Mouse (Mus musculus) neural tube, embryonic 15.5 days (tissue): ENCODE results near the gene Hist2h2aa2. TPM values are rescaled to one million over a fixed set of nuclear protein-coding genes. Genes with fewer than 3 reads are reported as not detected.

ENCODE experiments used
- ATAC-seq: fragments of 200-750 bp; cut with Nextera tagmentation; 2 replicates; pipeline ENCODE4 v1.8.0; 2017; ENCODE audit warnings: mild to moderate bottlenecking, moderate TSS enrichment, moderate library complexity; ENCODE audit not compliant: low FRiP score
- H3K27ac ChIP-seq: fragments of 300-500 bp; sonication (generic); replicated peaks from 2 replicates; pipeline ENCODE4 v1.5.1; 2015; ENCODE audit warnings: mild to moderate bottlenecking, inconsistent platforms
- H3K27me3 ChIP-seq: fragments of 300-500 bp; sonication (generic); replicated peaks from 2 replicates; pipeline ENCODE4 v1.6.1; 2015; ENCODE audit warnings: inconsistent platforms
- H3K36me3 ChIP-seq: fragments of 300-500 bp; sonication (generic); 2 replicates; pipeline ENCODE4 v1.6.1; 2015; ENCODE audit warnings: inconsistent platforms
- H3K4me1 ChIP-seq: fragments of 300-500 bp; sonication (generic); 2 replicates; pipeline ENCODE4 v1.6.1; 2015; ENCODE audit warnings: inconsistent platforms
- H3K4me2 ChIP-seq: fragments of 300-500 bp; sonication (generic); 2 replicates; pipeline ENCODE4 v1.6.1; 2015; ENCODE audit warnings: inconsistent platforms, mild to moderate bottlenecking, moderate library complexity
- H3K4me3 ChIP-seq: fragments of 300-500 bp; sonication (generic); replicated peaks from 2 replicates; pipeline ENCODE4 v1.5.1; 2015; ENCODE audit warnings: mild to moderate bottlenecking, inconsistent platforms
- H3K9ac ChIP-seq: fragments of 300-500 bp; sonication (generic); replicated peaks from 2 replicates; pipeline ENCODE4 v1.6.1; 2015; ENCODE audit warnings: mild to moderate bottlenecking, inconsistent platforms
- H3K9me3 ChIP-seq: fragments of 300-500 bp; sonication (generic); replicated peaks from 2 replicates; pipeline ENCODE4 v1.6.1; 2016; ENCODE audit warnings: inconsistent platforms
- WGBS: fragments of 180-500 bp; shearing (Covaris S2); methylation state at CpG from one replicate; pipeline ENCODE4 v1.1.7; 2015; ENCODE audit warnings: mixed read lengths; 5-methylcytosine and 5-hydroxymethylcytosine counted together
- polyA plus RNA-seq: library from polyadenylated mRNA; unstranded; fragments of >200 nt; fragmentation: Nextera tagmentation; extraction: Ambion mirVana; gene quantifications from 2 replicates; pipeline ENCODE4 v1.2.1, GENCODE M21; 2015

The Hist2h2aa2 gene
- polyA plus RNA-seq, 1 experiment from 2014 or later: 32.3 TPM

- H3K4me1 ChIP-seq: peaks cover 23% of the 10 kb centered on the region
- no peaks in the 10 kb centered on the region for H3K9me3 ChIP-seq
- H3K27me3 ChIP-seq: no peaks in the 10 kb centered on the region
- peak within 1 kb of the TSS; percentile 53 for H3K4me3 ChIP-seq
- H3K27ac ChIP-seq: peak within 1 kb of the TSS; percentile 96
- H3K4me2 ChIP-seq: peak within 1 kb of the TSS; percentile 84
- WGBS: 18% methylated on average over 26 of the region's 30 CpGs
- peak within 1 kb of the TSS; percentile 48 for H3K9ac ChIP-seq
- peak; percentile 65 for ATAC-seq
- no peaks in the 10 kb centered on the region for H3K36me3 ChIP-seq
Observed at GRCm38 (mm10) chr3:96268051-96268775, 28.1 kb upstream of the Hist2h2aa2 start, which contains the start of gene Hist2h3b. Hist2h3b (plus strand) TSS chr3:96268654.

GRCm38 (mm10) chr3:96267541-96267940 is 27.5 kb upstream of the Hist2h2aa2 start:
- Histone ChIP-seq H3K4me1 (peaks cover 23% of the 10 kb centered on the region), H3K9ac (no peak overlapping the region), H3K9me3 (no peaks in the 10 kb centered on the region), H3K4me3 (no peak overlapping the region), H3K4me2 (peak overlapping the region; percentile 84; the same call in 1 of the 2 replicates), H3K36me3 (no peaks in the 10 kb centered on the region), H3K27ac (peak overlapping the region; percentile 88), H3K27me3 (no peaks in the 10 kb centered on the region)
- ATAC-seq: no peak
- WGBS: 80% methylated on average over 4 of the region's 4 CpGs

DNA sequence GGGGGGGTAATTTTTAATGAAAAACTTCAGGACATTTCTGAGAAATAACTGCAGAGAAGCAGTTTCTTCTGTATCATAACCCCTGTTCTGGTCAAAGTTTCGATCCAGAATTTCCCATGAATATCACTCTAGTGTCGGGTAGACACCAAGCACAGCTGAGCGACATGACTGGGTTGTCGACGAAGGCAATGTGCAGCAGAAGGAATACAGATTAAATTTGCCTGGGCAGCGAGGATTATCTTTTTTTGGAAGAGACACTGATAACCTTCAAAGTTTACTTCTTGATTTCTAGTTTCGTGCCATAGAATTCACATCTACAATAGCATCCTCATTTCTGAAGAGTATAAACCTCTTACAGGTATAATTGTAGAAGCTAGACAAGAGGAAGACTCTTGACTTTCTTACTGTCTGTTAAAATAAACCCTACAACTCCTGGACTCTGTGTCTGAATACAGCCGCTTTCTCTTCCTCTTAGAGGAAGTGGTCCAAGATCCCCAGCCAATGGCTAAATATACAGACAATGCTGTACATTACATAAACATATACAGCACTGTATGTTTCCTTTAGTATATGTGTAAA is 26.1 kb upstream of the Hist2h2aa2 start:
- no peaks in the 10 kb centered on the region for H3K27me3 ChIP-seq
- no peaks in the 10 kb centered on the region for H3K9me3 ChIP-seq
- H3K36me3 ChIP-seq: no peaks in the 10 kb centered on the region
- no peak overlapping the region for H3K27ac ChIP-seq
- ATAC-seq: no peak
- H3K4me2 ChIP-seq: no peak overlapping the region
- H3K9ac ChIP-seq: no peak overlapping the region
- no peak overlapping the region for H3K4me3 ChIP-seq
- H3K4me1 ChIP-seq: peaks cover 35% of the 10 kb centered on the region
- 94% methylated on average over 8 of the region's 8 CpGs for WGBS

GRCm38 (mm10) chr3:96264404-96264949 is 24.4 kb upstream of the Hist2h2aa2 start:
- Histone ChIP-seq H3K27me3 (no peaks in the 10 kb centered on the region), H3K4me2 (peak overlapping the region; percentile 73), H3K4me3 (peak overlapping the region; percentile 66; the same call in 1 of the 2 replicates), H3K27ac (peak overlapping the region; percentile 99), H3K9me3 (no peaks in the 10 kb centered on the region), H3K9ac (no peak overlapping the region), H3K36me3 (no peaks in the 10 kb centered on the region), H3K4me1 (peaks cover 36% of the 10 kb centered on the region)
- WGBS: 71% methylated on average over 7 of the region's 7 CpGs
- ATAC-seq: no peak

DNA sequence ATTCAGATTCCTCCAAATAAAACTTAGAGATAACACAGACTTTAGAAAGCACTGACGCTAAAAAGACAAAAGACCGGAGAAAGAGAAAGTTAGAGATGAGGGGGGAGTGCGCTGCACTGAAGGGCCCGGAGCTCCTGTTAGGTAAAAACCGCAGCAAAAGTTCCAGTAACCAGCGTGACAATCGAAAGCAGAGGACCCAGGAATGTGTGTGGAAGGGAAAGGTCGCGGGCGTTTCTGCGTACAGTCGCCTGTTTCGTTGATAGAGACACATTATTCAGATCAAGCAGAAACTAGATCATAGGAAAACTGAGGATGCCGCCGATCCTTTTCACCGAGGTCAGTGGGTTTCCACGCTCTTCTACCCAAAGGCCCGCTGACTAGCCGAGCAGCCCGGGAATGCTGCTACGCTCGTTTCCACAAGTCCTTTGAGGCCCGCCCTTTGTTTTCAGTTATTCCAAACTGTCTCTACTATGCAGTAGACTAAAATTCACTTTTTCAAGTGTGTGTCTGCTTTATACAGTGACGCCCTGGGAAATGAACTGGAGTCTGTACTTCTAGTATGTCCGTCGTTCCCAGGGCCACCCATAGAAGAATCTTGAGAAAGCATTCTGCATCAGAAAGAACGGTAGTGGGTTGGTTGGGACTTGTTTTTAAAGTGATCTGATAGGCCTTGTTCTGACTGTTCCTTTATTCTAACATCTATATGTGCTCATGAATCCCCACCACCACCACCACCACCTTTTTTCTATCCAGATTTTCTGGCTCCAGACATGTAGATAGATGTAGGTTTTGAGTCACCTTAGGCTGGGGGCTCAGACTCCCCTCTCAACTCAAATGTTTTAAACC is 23.7 kb upstream of the Hist2h2aa2 start:
- Histone ChIP-seq H3K9me3 (no peaks in the 10 kb centered on the region), H3K27me3 (no peaks in the 10 kb centered on the region), H3K27ac (peak overlapping the region; percentile 99), H3K9ac (peak overlapping the region; percentile 55), H3K36me3 (no peaks in the 10 kb centered on the region), H3K4me1 (peaks cover 33% of the 10 kb centered on the region), H3K4me3 (peak overlapping the region; percentile 66), H3K4me2 (peak overlapping the region; percentile 73)
- 4% methylated on average over 27 of the region's 27 CpGs for WGBS
- peak; percentile 42; the same call in 1 of the 2 replicates for ATAC-seq

DNA sequence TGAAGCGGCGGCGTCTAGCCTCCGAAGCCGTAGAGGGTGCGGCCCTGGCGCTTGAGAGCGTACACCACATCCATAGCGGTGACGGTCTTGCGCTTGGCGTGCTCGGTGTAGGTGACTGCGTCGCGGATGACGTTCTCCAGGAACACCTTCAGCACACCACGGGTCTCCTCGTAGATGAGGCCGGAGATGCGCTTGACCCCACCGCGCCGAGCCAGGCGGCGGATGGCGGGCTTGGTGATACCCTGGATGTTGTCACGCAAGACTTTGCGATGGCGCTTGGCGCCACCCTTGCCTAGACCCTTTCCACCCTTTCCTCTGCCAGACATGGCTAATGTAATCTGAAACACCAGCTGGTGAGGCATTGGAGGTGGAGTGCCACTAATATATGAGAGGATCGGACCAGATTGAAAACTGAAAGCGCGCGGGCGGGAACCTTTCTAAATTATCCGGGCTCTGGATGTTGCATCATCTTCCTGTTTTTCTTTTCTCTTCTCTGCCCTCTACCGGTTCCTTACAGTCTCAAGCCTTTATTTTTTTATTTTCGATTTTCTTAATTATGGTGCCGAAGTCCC is 23.0 kb upstream of the Hist2h2aa2 start, which contains the start of gene Hist2h4:
Gene Hist2h4 (minus strand): TSS at position 333 of the 572 bp plus-strand sequence.
- ATAC-seq: peak; percentile 91
- H3K4me2 ChIP-seq: peak within 1 kb of the TSS; percentile 73
- no peaks in the 10 kb centered on the region for H3K36me3 ChIP-seq
- H3K4me3 ChIP-seq: peak within 1 kb of the TSS; percentile 66
- H3K27me3 ChIP-seq: no peaks in the 10 kb centered on the region
- H3K9ac ChIP-seq: peak within 1 kb of the TSS; percentile 89
- no peaks in the 10 kb centered on the region for H3K9me3 ChIP-seq
- peak within 1 kb of the TSS; percentile 99 for H3K27ac ChIP-seq
- WGBS: 0% methylated on average over 36 of the region's 40 CpGs
- peaks cover 31% of the 10 kb centered on the region for H3K4me1 ChIP-seq

DNA sequence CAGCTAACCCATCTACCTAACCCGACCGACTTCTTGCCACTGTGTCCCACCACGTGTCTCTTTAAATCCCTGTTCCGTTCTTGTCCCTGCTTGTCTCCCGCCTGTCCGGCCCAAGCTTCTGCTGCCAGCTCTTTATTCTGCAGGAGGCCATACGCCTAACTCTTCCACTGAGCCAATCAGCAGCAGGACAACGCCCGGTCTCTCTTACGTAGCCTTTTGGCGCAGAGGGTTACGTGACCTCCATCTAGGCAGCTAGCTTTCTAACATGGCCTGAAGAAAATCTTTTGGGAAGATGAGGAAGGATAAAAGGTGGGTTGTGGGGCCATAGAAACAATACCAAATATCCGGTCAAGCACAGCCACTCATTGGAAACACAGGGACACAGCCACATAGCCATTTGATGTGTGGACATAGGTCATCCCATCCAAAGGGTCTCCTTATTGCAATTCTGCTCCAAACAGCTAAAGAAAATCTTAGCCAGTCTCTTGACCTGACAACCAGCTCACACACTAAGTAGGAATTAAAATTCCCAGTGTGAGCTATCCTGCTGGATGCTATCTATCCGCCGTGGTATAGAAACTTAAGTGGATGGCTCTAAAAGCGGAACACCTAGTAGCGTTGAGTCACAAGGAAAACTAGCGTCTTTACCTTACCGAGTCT is 22.3 kb upstream of the Hist2h2aa2 start:
- Histone ChIP-seq H3K9ac (peak overlapping the region; percentile 89), H3K9me3 (no peaks in the 10 kb centered on the region), H3K4me2 (peak overlapping the region; percentile 73), H3K4me3 (peak overlapping the region; percentile 66), H3K27me3 (no peaks in the 10 kb centered on the region), H3K36me3 (no peaks in the 10 kb centered on the region), H3K4me1 (peaks cover 25% of the 10 kb centered on the region), H3K27ac (peak overlapping the region; percentile 99)
- peak; percentile 84 for ATAC-seq
- WGBS: under 1% methylated on average over 19 of the region's 19 CpGs

- H3K4me1 ChIP-seq: peaks cover 25% of the 10 kb centered on the region
- peak overlapping the region; percentile 66 for H3K4me3 ChIP-seq
- no peaks in the 10 kb centered on the region for H3K9me3 ChIP-seq
- no peak for ATAC-seq
- no peaks in the 10 kb centered on the region for H3K36me3 ChIP-seq
- WGBS: 50% methylated on average over 3 of the region's 3 CpGs
- peak overlapping the region; percentile 73 for H3K4me2 ChIP-seq
- peak overlapping the region; percentile 99 for H3K27ac ChIP-seq
- H3K9ac ChIP-seq: peak overlapping the region; percentile 89
- H3K27me3 ChIP-seq: no peaks in the 10 kb centered on the region
Observed at GRCm38 (mm10) chr3:96261623-96262022, 21.5 kb upstream of the Hist2h2aa2 start.

GRCm38 (mm10) chr3:96260220-96260619 is 20.1 kb upstream of the Hist2h2aa2 start:
- no peak for ATAC-seq
- H3K4me1 ChIP-seq: peaks cover 25% of the 10 kb centered on the region
- 96% methylated on average over 5 of the region's 5 CpGs for WGBS
- H3K36me3 ChIP-seq: no peaks in the 10 kb centered on the region
- no peak overlapping the region for H3K4me2 ChIP-seq
- H3K27me3 ChIP-seq: no peaks in the 10 kb centered on the region
- no peak overlapping the region for H3K27ac ChIP-seq
- H3K9me3 ChIP-seq: no peaks in the 10 kb centered on the region
- H3K4me3 ChIP-seq: no peak overlapping the region
- no peak overlapping the region for H3K9ac ChIP-seq

DNA sequence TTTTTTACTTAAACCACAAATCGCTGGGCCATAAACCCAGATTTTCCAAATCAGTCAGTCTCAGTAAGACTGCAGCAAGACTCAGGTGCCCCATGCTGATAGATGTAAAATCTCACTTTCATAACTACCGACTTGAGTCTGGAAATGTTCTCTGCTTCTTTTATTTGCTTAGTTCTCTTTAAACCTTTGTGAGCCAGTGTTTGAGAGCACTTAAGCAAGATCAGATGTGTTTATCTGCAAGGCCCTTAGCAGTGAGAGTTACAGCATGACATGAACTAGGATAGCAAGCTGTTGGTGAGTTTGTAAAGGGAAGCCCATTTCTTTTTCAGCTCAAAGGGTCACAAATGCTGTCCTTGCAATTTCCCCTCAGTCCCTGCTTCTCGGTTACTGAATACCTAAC is 17.1 kb upstream of the Hist2h2aa2 start:
- Histone ChIP-seq H3K9ac (no peak overlapping the region), H3K27ac (no peak overlapping the region), H3K27me3 (no peaks in the 10 kb centered on the region), H3K4me2 (no peak overlapping the region), H3K4me3 (no peak overlapping the region), H3K9me3 (no peaks in the 10 kb centered on the region), H3K36me3 (no peaks in the 10 kb centered on the region), H3K4me1 (peaks cover 10% of the 10 kb centered on the region)
- no peak for ATAC-seq
- 89% methylated on average over 3 of the region's 3 CpGs for WGBS
